Mouse (Mus musculus): ENCODE results near the gene Ndfip2. TPM values are rescaled to one million over a fixed set of nuclear protein-coding genes. Genes with fewer than 3 reads are reported as not detected.

The Ndfip2 gene
- 76.1 and 77.0 TPM in 2 replicates for polyA plus RNA-seq (2014; fragmentation: Nextera tagmentation; extraction: Ambion mirVana)

GRCm38 (mm10) chr14:105258379-105259034, at the start of gene Ndfip2:
Ndfip2 (plus strand) TSS chr14:105258573.
- peak within 1 kb of the TSS; percentile 84 for H3K27ac ChIP-seq (ENCODE audit: low read depth, low read length)
- DNase-seq (ENCODE audit: low spot score, missing footprints) (peak; percentile 97), ATAC-seq (ENCODE audit: low FRiP score) (peak; percentile 96)
- WGBS, result under 1% methylated on average over 62 of the region's 70 CpGs
- no peaks in the 10 kb centered on the region for H3K36me3 ChIP-seq (ENCODE audit: control insufficient read depth, insufficient read depth, low read length)
- H3K9ac ChIP-seq (ENCODE audit: low read length), result peak within 1 kb of the TSS; percentile 87
- no peaks in the 10 kb centered on the region for H3K27me3 ChIP-seq (ENCODE audit: control insufficient read depth, insufficient read depth, low read length)
- H3K4me2 ChIP-seq, result peak within 1 kb of the TSS; percentile 66
- no peaks in the 10 kb centered on the region for H3K9me3 ChIP-seq (ENCODE audit: control insufficient read depth, low read length)
- peak within 1 kb of the TSS; percentile 85 for H3K4me3 ChIP-seq (ENCODE audit: low read depth, low read length)
- peaks cover 3% of the 10 kb centered on the region; the same call in 1 of the 2 replicates for H3K4me1 ChIP-seq (ENCODE audit: control insufficient read depth, insufficient read depth, low read length)

- Histone ChIP-seq H3K4me1 (ENCODE audit: control insufficient read depth, insufficient read depth, low read length) (no peaks in the 10 kb centered on the region), H3K36me3 (ENCODE audit: control insufficient read depth, insufficient read depth, low read length) (no peaks in the 10 kb centered on the region), H3K27me3 (ENCODE audit: control insufficient read depth, insufficient read depth, low read length) (no peaks in the 10 kb centered on the region), H3K4me2 (no peak overlapping the region), H3K4me3 (ENCODE audit: low read depth, low read length) (no peak overlapping the region), H3K27ac (ENCODE audit: low read depth, low read length) (no peak overlapping the region), H3K9ac (ENCODE audit: low read length) (no peak overlapping the region), H3K9me3 (ENCODE audit: control insufficient read depth, low read length) (no peaks in the 10 kb centered on the region)
- ATAC-seq (ENCODE audit: low FRiP score) (no peak), DNase-seq (ENCODE audit: low spot score, missing footprints) (no peak)
- WGBS, result 85% methylated on average over 9 of the region's 9 CpGs
Observed at GRCm38 (mm10) chr14:105219525-105220376, 38.6 kb upstream of the Ndfip2 start.

GRCm38 (mm10) chr14:105222240-105222639, 36.1 kb upstream of the Ndfip2 start:
- H3K4me2 ChIP-seq, result no peak overlapping the region
- WGBS, result 92% methylated on average over 4 of the region's 4 CpGs

GRCm38 (mm10) chr14:105225790-105226189, 32.6 kb upstream of the Ndfip2 start:
- H3K36me3 ChIP-seq (ENCODE audit: control insufficient read depth, insufficient read depth, low read length), result no peaks in the 10 kb centered on the region
- H3K9me3 ChIP-seq (ENCODE audit: control insufficient read depth, low read length), result no peaks in the 10 kb centered on the region
- H3K4me3 ChIP-seq (ENCODE audit: low read depth, low read length), result no peak overlapping the region
- no peak overlapping the region for H3K4me2 ChIP-seq
- no peak overlapping the region for H3K27ac ChIP-seq (ENCODE audit: low read depth, low read length)
- no peaks in the 10 kb centered on the region for H3K27me3 ChIP-seq (ENCODE audit: control insufficient read depth, insufficient read depth, low read length)
- H3K4me1 ChIP-seq (ENCODE audit: control insufficient read depth, insufficient read depth, low read length), result no peaks in the 10 kb centered on the region
- ATAC-seq (ENCODE audit: low FRiP score) (no peak), DNase-seq (ENCODE audit: low spot score, missing footprints) (no peak)
- no peak overlapping the region for H3K9ac ChIP-seq (ENCODE audit: low read length)
- WGBS, result 83% methylated on average over 4 of the region's 4 CpGs

More at GRCm38 (mm10) chr14:105222240-105222639, 36.1 kb upstream of the Ndfip2 start:
- Histone ChIP-seq H3K9me3 (ENCODE audit: control insufficient read depth, low read length) (no peaks in the 10 kb centered on the region), H3K27me3 (ENCODE audit: control insufficient read depth, insufficient read depth, low read length) (no peaks in the 10 kb centered on the region), H3K9ac (ENCODE audit: low read length) (no peak overlapping the region), H3K36me3 (ENCODE audit: control insufficient read depth, insufficient read depth, low read length) (no peaks in the 10 kb centered on the region), H3K4me1 (ENCODE audit: control insufficient read depth, insufficient read depth, low read length) (no peaks in the 10 kb centered on the region), H3K27ac (ENCODE audit: low read depth, low read length) (no peak overlapping the region), H3K4me3 (ENCODE audit: low read depth, low read length) (no peak overlapping the region)
- no peak for ATAC-seq (ENCODE audit: low FRiP score)
- no peak for DNase-seq (ENCODE audit: low spot score, missing footprints)

- no peaks in the 10 kb centered on the region for H3K36me3 ChIP-seq (ENCODE audit: control insufficient read depth, insufficient read depth, low read length)
- DNase-seq (ENCODE audit: low spot score, missing footprints), result no peak
- no peak overlapping the region for H3K27ac ChIP-seq (ENCODE audit: low read depth, low read length)
- ATAC-seq (ENCODE audit: low FRiP score), result 0 out of 2 replicates have a peak, but pooled peaks have one; percentile 52
- no peaks in the 10 kb centered on the region for H3K9me3 ChIP-seq (ENCODE audit: control insufficient read depth, low read length)
- no peaks in the 10 kb centered on the region for H3K27me3 ChIP-seq (ENCODE audit: control insufficient read depth, insufficient read depth, low read length)
- H3K4me1 ChIP-seq (ENCODE audit: control insufficient read depth, insufficient read depth, low read length), result no peaks in the 10 kb centered on the region
- H3K4me3 ChIP-seq (ENCODE audit: low read depth, low read length), result no peak overlapping the region
- WGBS, result 51% methylated on average over 6 of the region's 6 CpGs
- no peak overlapping the region for H3K4me2 ChIP-seq
- no peak overlapping the region for H3K9ac ChIP-seq (ENCODE audit: low read length)
Observed at GRCm38 (mm10) chr14:105232421-105232820, 26.0 kb upstream of the Ndfip2 start.

- no peak for DNase-seq (ENCODE audit: low spot score, missing footprints)
- no peaks in the 10 kb centered on the region for H3K9me3 ChIP-seq (ENCODE audit: control insufficient read depth, low read length)
Observed at GRCm38 (mm10) chr14:105236596-105236995, 21.8 kb upstream of the Ndfip2 start.

GRCm38 (mm10) chr14:105237736-105238135, 20.6 kb upstream of the Ndfip2 start:
- Histone ChIP-seq H3K36me3 (ENCODE audit: control insufficient read depth, insufficient read depth, low read length) (no peaks in the 10 kb centered on the region), H3K27ac (ENCODE audit: low read depth, low read length) (no peak overlapping the region)
- 87% methylated on average over 9 of the region's 9 CpGs for WGBS

More at GRCm38 (mm10) chr14:105236596-105236995, 21.8 kb upstream of the Ndfip2 start:
- no peak overlapping the region for H3K4me3 ChIP-seq (ENCODE audit: low read depth, low read length)
- no peak overlapping the region for H3K27ac ChIP-seq (ENCODE audit: low read depth, low read length)
- 85% methylated on average over 4 of the region's 4 CpGs for WGBS
- H3K4me1 ChIP-seq (ENCODE audit: control insufficient read depth, insufficient read depth, low read length), result no peaks in the 10 kb centered on the region
- no peak overlapping the region for H3K9ac ChIP-seq (ENCODE audit: low read length)
- no peak for ATAC-seq (ENCODE audit: low FRiP score)
- no peaks in the 10 kb centered on the region for H3K27me3 ChIP-seq (ENCODE audit: control insufficient read depth, insufficient read depth, low read length)
- H3K36me3 ChIP-seq (ENCODE audit: control insufficient read depth, insufficient read depth, low read length), result no peaks in the 10 kb centered on the region
- no peak overlapping the region for H3K4me2 ChIP-seq

GRCm38 (mm10) chr14:105238450-105239038, 19.8 kb upstream of the Ndfip2 start:
- Histone ChIP-seq H3K36me3 (ENCODE audit: control insufficient read depth, insufficient read depth, low read length) (no peaks in the 10 kb centered on the region), H3K9ac (ENCODE audit: low read length) (no peak overlapping the region), H3K27ac (ENCODE audit: low read depth, low read length) (no peak overlapping the region), H3K4me3 (ENCODE audit: low read depth, low read length) (no peak overlapping the region), H3K4me1 (ENCODE audit: control insufficient read depth, insufficient read depth, low read length) (no peaks in the 10 kb centered on the region), H3K27me3 (ENCODE audit: control insufficient read depth, insufficient read depth, low read length) (no peaks in the 10 kb centered on the region), H3K9me3 (ENCODE audit: control insufficient read depth, low read length) (no peaks in the 10 kb centered on the region), H3K4me2 (no peak overlapping the region)
- no peak for ATAC-seq (ENCODE audit: low FRiP score)
- WGBS, result 83% methylated on average over 5 of the region's 5 CpGs
- no peak for DNase-seq (ENCODE audit: low spot score, missing footprints)

More at GRCm38 (mm10) chr14:105237736-105238135, 20.6 kb upstream of the Ndfip2 start:
- Histone ChIP-seq H3K9me3 (ENCODE audit: control insufficient read depth, low read length) (no peaks in the 10 kb centered on the region), H3K27me3 (ENCODE audit: control insufficient read depth, insufficient read depth, low read length) (no peaks in the 10 kb centered on the region), H3K4me3 (ENCODE audit: low read depth, low read length) (no peak overlapping the region), H3K4me2 (no peak overlapping the region), H3K9ac (ENCODE audit: low read length) (no peak overlapping the region), H3K4me1 (ENCODE audit: control insufficient read depth, insufficient read depth, low read length) (no peaks in the 10 kb centered on the region)
- ATAC-seq (ENCODE audit: low FRiP score) (no peak), DNase-seq (ENCODE audit: low spot score, missing footprints) (no peak)

- WGBS, result 83% methylated on average over 10 of the region's 10 CpGs
- Histone ChIP-seq H3K9me3 (ENCODE audit: control insufficient read depth, low read length) (no peaks in the 10 kb centered on the region), H3K27me3 (ENCODE audit: control insufficient read depth, insufficient read depth, low read length) (no peaks in the 10 kb centered on the region), H3K4me3 (ENCODE audit: low read depth, low read length) (no peak overlapping the region), H3K27ac (ENCODE audit: low read depth, low read length) (no peak overlapping the region), H3K36me3 (ENCODE audit: control insufficient read depth, insufficient read depth, low read length) (no peaks in the 10 kb centered on the region), H3K4me1 (ENCODE audit: control insufficient read depth, insufficient read depth, low read length) (no peaks in the 10 kb centered on the region), H3K4me2 (no peak overlapping the region), H3K9ac (ENCODE audit: low read length) (no peak overlapping the region)
- ATAC-seq (ENCODE audit: low FRiP score) (no peak), DNase-seq (ENCODE audit: low spot score, missing footprints) (no peak)
Observed at GRCm38 (mm10) chr14:105240120-105240519, 18.3 kb upstream of the Ndfip2 start.

Data from midbrain, embryonic 11.5 days (tissue).